Mouse (Mus musculus) right cerebral cortex, postnatal 25 days (tissue): ENCODE results near the gene Pip4k2a.
"Not testable (repeated sequence)": the region's sequence is repeated elsewhere in the genome, so short reads cannot be mapped to it uniquely, and the experiment has no call there.

ENCODE experiments used
- DNase-seq: peaks from one replicate; pipeline ENCODE4 v3.0.0; 2022

The Pip4k2a gene

DNA sequence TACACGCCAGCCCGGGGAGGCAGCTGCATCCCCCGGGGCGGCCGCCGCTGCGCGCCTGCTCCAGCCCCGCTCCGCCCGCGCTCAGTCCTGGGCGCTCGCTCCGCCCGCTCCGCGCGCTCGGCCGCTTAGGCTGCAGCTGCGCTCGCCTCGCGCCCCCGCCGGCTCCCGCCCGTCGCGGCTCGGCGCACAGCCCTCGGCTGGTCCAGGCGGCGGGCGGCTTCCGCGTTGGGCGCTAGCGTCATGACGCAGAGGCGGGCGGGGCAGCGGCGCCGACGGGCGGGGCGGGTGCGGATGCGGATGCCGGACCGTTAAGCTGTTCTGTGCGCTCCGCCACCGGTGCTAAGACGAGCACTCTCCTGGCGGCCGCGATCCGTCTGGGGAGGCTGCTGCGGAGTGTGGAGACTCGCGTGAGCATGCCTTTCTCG lies at the start of gene Pip4k2a, which contains the start of gene 4930426L09Rik:
Gene Pip4k2a (minus strand): TSS at position 73 of the 425 bp plus-strand sequence.
Gene 4930426L09Rik (plus strand): TSS at position 290 of the 425 bp plus-strand sequence.
- DNase-seq = peak; percentile 96

DNA sequence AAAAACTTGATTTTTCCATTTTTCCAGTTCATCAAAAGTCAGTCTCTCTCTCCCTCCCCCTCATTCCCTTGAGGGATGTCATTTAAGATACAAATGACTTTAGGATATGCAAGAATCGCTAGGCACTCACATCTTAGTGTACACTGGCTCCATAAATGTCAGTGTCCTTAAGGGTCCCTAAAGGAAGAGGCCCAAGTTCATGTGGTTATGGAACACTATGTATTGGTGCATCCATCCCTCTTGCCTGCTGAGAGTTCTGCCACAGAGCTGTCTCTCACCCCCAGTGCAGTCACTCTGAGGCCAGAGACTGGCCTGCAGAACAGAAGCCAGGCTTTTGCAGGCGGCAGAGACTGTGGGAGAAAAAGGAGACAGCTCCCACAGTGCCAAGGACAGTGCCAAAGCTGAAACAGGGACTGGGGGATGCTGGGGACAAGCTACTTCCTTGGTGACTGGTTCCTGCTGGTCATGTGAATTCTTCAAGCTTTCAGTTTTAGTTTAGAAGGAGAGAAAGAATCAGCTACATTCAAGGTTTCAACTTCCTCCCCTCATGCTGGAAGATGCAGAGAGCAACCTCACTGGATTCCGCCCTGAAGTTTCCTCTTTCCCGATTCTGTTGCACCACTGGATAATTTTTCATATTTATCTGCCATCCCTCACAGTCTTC lies 40.1 kb upstream of the Pip4k2a start:
- DNase-seq = no peak

GRCm38 (mm10) chr2:19037430-19037829 lies 39.5 kb upstream of the Pip4k2a start:
- DNase-seq = no peak

- DNase-seq = no peak
Measured at GRCm38 (mm10) chr2:19024807-19025206, 26.9 kb upstream of the Pip4k2a start.

- DNase-seq = no peak
Measured at GRCm38 (mm10) chr2:19018034-19018433, 20.1 kb upstream of the Pip4k2a start.

DNA sequence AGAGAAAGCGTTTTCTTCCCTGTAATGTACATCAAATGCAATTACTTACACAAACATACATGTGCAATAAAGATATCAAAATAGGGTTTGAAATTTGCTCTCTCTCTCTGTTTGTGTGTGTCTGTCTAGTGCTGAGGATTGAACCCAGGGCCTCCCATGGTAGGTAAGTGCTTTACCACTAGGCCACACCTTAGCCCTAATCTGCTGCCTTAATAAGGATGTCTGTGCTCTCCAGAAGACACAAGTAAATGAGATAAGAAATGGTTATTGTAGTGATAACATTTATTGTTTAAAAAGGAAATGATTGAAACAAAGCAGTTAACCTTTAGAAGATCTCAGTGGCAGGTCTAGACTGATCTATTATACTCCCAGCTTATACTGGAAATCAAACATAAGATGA lies 18.9 kb upstream of the Pip4k2a start:
- no peak for DNase-seq

DNA sequence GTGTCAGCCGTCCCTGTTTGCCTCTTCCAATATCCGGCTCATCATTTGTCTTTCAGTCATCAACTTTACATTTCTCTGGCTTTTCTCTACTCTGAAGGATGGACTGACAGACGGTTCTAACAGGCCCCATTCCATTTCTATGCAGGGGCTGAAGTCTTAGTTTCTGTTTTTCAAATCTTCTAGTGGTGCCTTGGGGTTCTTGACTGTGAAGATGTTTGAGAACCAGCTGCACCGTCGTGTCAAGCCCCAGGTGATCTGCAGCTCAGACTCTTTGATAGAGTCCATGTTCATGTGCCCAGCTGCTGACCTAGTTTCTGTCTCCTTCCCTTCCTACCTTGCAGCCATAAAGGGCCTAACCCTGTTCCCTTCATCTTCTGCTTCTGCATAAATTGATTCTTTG lies 18.4 kb upstream of the Pip4k2a start:
- DNase-seq = no peak

DNA sequence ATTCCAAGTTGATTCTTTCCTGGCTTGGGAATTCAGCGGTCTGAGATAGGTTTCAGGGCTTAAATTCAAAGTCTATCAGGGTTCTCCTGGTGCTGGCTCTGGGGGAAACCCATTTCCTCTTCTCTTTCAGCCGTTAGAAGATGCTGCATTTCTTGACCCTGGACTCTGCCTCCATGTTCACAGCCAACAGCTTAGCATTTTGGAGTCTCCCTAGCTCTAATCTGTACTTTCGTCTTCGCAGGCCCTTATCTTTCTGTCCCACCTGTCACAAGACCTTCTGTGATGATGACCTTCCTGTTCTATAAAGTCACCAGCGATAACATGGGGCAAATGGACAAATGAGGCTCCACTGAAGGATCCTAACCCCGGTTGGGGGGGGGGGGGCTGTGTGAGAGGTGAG lies 13.5 kb upstream of the Pip4k2a start:
- no peak for DNase-seq

DNA sequence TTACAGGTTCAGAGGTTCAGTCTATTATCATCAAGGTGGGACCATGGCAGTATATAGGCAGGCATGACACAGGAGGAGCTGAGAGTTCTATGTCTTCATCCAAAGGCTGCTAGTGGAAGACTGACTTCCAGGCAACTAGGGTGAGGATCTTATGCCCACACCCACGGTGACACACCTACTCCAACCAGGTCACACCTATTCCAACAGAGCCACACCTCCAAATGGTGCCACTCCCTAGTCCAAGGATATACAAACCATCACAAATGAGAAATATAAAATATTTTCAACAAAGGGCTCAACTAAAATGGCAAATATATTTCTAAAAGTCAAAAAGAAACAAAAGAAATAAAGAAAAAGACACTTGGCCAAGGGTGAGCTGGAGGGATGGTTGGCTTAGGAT lies 12.6 kb upstream of the Pip4k2a start:
- not testable (repeated sequence) for DNase-seq

DNA sequence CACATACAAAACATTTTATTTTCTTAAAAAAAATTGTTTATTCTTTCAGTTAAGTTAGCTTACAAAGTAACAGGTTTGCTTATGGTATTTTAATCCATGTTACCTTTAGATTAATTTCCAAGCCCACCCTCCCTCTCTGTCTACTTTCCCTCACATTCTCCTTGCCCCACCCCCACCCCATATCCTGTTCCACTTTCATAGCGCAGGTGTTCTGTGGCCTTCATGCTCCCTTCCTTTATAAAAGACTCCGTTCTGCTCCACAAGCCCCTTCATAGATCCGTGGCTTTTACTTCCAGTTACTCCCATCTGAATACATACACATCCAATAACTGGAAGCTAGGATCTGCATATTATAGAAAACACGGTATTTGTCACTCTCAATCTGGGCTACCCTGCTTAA lies 9.7 kb upstream of the Pip4k2a start:
- no peak for DNase-seq

- DNase-seq = no peak
Measured at GRCm38 (mm10) chr2:19006124-19006523, 8.2 kb upstream of the Pip4k2a start.

DNA sequence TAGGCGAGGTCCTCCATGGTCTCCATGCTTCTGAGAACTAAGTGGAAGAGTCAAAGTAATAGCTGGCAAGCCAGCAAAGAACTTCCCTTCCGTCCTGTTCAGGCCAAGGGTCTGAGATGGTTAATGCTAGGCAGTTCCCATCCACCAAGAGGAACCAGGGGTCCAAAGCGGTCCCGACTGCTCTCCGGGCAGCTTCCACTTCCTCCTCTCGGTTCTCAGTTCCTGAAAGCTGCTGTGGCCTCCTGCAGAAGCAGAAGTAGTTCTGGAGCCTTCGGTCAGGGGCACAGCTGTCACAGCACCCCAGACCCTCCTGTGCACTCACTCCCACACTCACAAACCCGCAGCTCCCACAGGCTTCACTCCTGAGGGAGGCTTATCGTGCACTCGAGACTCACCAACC lies 6.9 kb upstream of the Pip4k2a start:
- DNase-seq = peak; percentile 10

GRCm38 (mm10) chr2:18999395-18999794 lies 1.5 kb upstream of the Pip4k2a start:
- DNase-seq = no peak

DNA sequence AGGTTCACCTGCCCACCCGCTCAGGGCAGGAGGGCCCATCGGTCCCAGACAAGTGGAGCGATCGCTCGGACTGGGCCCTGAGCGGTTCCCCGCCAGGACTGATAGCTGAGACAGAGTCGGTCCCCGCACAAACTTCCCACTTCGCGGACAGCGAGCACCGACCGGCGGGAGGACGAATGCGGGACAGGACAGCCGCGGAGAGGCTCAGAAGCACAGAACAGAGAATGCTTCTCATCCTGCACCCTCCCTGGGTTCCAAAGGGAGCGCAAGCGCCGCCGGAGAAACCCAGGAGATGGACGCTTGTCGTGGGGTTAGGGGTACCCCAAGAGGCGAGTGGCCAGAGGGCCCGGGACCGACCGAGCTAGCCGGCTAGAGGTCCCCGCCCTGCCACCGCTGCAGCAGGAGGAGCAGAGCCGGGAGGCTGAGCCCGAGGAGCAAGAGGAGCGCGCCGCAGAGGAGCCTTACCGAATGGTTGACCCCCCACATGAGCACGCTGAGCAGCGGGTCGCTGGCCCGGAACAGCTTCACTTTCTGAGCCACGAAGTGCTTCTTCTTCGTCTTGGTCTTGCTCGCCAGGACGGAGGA lies 447 bp downstream of the Pip4k2a start:
- peak; percentile 69 for DNase-seq

DNA sequence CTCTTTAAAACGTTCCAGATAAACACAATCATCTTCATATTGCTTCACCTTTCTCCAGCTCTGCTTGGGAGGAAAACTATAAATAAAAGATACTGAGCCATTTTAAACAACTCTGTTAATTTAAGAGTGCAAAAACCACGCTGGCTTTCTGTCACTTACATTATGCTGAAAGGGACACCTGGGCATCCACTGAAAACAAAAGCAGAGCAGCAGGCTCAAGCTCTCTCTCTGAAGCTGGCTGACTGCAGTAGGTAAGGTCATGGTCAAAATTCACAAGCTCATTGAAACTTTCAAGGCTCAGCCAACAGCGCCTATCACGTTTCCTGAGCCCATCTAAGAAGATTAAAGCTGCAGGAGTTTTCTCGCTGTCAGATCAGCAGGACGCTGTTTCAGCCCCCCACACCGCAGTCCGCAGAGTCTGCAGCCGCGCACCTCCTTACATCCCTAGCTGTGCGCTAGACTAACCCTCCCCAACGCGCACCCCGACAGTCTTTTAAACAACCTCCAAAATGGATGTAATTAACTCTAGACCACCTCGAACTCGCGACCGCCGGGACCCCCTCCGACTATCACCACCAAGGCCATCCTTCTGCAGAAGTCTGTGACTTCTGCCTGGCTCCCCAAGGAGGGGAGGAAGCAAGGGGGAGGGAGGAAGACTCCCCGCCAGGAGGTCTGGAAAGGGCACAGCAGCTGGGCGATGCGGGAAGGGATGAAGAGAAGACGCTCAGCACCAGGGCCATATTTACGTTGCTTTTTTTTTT lies 1.3 kb downstream of the Pip4k2a start:
- peak; percentile 24 for DNase-seq

DNA sequence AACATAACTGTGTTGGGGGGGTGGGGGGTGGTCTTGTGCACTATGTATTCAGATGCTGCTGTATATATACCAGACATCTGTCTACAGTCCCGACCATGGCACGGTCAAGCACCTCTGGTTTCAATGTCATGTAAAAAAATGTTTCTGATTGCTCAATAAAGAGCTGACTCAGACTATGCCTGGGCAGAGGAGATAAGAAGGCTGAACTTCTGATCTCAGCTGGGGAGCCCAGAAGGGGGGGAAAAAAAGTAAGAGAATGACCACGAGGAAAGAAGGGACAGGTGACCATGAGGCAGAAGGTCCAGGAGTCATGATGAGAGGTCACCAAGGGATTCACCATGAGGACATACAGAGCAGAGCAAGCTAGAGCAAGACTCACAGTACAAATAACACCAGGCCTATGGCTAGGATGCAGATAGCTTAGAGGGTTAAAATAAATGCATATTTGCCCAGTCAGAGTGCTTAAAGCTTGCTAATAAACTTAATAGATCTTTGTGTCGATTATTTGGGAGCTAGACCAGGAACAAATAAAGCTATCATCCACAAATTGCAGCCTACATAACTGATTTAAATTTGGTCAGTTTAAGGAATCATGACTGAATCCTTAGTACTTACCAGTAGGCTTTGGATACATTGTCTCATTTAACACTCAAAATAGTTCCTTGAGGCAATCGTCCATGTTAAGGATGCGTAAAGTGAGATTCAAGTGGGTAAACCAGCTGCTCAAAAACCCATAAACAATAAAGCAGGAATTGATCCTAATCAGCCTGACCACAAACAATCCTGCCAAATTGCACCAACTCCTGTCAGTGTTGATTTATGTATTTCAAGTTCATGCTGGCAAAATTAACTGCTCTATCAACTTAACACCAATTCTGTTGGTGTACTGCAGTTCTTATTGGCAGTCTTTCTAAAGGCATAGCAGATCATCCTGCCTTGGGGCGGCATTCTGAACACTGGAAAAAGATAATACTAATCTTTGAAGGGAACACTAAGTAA lies 5.1 kb downstream of the Pip4k2a start:
- no peak for DNase-seq

DNA sequence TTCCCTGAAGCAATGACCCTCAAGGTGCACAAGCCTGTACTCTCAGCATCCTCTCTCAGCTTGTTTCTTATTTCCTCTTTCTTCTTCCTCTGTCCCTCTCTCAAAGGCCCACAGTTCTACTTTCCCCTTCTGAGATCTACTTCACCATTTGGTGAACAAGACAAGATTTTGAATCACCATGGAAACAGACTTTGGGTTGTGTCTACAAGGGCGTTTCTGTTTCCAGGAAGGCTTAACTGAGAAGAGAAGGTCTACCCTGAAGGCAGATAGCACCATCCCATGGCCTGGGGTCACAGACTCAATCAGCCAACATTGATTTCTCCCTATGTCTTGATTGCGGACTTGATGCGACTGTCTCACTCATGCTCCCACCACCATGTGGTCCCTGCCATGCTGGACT lies 9.0 kb downstream of the Pip4k2a start:
- no peak for DNase-seq

- no peak for DNase-seq
Measured at GRCm38 (mm10) chr2:18985506-18985905, 12.4 kb downstream of the Pip4k2a start.

DNA sequence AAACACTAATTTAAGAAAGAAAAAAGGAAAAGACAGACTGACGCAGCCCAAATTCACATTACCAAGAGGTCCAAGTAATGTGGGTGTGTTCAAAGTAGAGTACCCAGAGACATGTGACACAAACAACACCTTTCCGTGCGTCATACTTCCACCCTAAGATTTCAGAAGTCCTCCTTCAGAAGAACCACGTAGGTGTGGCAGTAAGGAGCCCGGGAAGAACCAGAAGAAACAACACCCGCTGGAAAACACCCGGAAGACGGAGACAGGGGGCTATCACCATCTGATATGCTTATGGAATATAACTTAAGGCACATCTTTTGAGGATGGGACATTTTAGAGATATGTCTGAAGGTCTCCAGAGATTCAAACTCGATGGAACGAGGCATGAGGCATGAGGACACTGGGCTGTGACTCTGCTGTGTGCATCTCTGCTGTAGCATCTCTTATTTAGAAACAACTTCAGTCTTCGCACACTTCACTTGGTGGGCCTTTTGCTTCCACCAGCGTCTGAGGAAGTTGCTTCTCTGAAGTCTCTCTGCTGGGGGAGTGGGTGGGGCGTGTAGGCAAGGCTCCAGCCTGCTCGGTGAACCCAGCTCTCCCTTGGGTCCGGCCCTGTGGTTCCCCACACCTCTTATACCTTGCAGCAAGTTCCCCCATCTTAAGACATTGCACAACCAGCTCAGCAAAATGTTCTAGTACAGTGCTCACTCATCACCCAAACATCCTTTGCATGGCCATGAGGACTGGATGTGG lies 13.7 kb downstream of the Pip4k2a start:
- no peak for DNase-seq

- DNase-seq = no peak
Measured at GRCm38 (mm10) chr2:18983546-18983945, 14.4 kb downstream of the Pip4k2a start.

GRCm38 (mm10) chr2:18982581-18982980 lies 15.3 kb downstream of the Pip4k2a start:
- DNase-seq = no peak

- no peak for DNase-seq
Measured at GRCm38 (mm10) chr2:18979675-18980074, 18.3 kb downstream of the Pip4k2a start.
